Mouse (Mus musculus) hindbrain, embryonic 14.5 days (tissue): Measurements from ENCODE around the gene Gab2. TPM values are rescaled to one million over a fixed set of nuclear protein-coding genes. Genes with fewer than 3 reads are reported as not detected.
A peak's percentile ranks its signal among the peaks of the same experiment; 100 is the strongest.

Source experiments
- ATAC-seq: fragments of 200-750 bp; cut with Nextera tagmentation; 2 replicates; pipeline ENCODE4 v1.8.0; 2017; ENCODE audit warnings: moderate number of reproducible peaks, mild to moderate bottlenecking, moderate TSS enrichment, moderate library complexity; ENCODE audit not compliant: low FRiP score
- DNase-seq: peaks from one replicate; pipeline ENCODE4 v3.0.0-alpha.2; 2015; ENCODE audit warnings: low spot score
- H3K27ac ChIP-seq: fragments of 300-500 bp; sonication (generic); 2 replicates; pipeline ENCODE4 v1.5.1; 2014; ENCODE audit warnings: mild to moderate bottlenecking, moderate library complexity
- H3K27me3 ChIP-seq: fragments of 300-500 bp; sonication (generic); 2 replicates; pipeline ENCODE4 v1.6.1; 2014; ENCODE audit warnings: mild to moderate bottlenecking, low read length, mixed read lengths; ENCODE audit not compliant: control insufficient read depth, insufficient read depth
- H3K36me3 ChIP-seq: fragments of 300-500 bp; sonication (generic); replicated peaks from 2 replicates; pipeline ENCODE4 v1.6.1; 2014; ENCODE audit not compliant: control insufficient read depth, insufficient read depth
- H3K4me1 ChIP-seq: fragments of 300-500 bp; sonication (generic); replicated peaks from 2 replicates; pipeline ENCODE4 v1.6.1; 2014; ENCODE audit warnings: antibody characterized with exemption, low read length, mixed read lengths; ENCODE audit not compliant: control insufficient read depth, insufficient read depth
- H3K4me2 ChIP-seq: fragments of 300-500 bp; sonication (generic); replicated peaks from 2 replicates; pipeline ENCODE4 v1.6.1; 2014; ENCODE audit warnings: mild to moderate bottlenecking, moderate library complexity
- H3K4me3 ChIP-seq: fragments of 300-500 bp; sonication (generic); replicated peaks from 2 replicates; pipeline ENCODE4 v1.5.1; 2014; ENCODE audit warnings: mild to moderate bottlenecking, low read length
- H3K9ac ChIP-seq: fragments of 300-500 bp; sonication (generic); 2 replicates; pipeline ENCODE4 v1.6.1; 2014
- H3K9me3 ChIP-seq: fragments of 300-500 bp; sonication (generic); 2 replicates; pipeline ENCODE4 v1.6.1; 2016; ENCODE audit warnings: low read length; ENCODE audit not compliant: control insufficient read depth
- WGBS: fragments of 180-500 bp; shearing (Covaris S2); extraction: QIAGEN DNeasy Blood & Tissue Kit; methylation state at CpG from one replicate; pipeline ENCODE4 v1.1.7; 2014; 5-methylcytosine and 5-hydroxymethylcytosine counted together
- polyA plus RNA-seq: library from polyadenylated mRNA; unstranded; fragments of >200 nt; fragmentation: Nextera tagmentation; extraction: Ambion mirVana; gene quantifications from 2 replicates; pipeline ENCODE4 v1.2.1, GENCODE M21; 2014

Gab2 gene
- 19.4 and 20.7 TPM in 2 replicates for polyA plus RNA-seq

DNA sequence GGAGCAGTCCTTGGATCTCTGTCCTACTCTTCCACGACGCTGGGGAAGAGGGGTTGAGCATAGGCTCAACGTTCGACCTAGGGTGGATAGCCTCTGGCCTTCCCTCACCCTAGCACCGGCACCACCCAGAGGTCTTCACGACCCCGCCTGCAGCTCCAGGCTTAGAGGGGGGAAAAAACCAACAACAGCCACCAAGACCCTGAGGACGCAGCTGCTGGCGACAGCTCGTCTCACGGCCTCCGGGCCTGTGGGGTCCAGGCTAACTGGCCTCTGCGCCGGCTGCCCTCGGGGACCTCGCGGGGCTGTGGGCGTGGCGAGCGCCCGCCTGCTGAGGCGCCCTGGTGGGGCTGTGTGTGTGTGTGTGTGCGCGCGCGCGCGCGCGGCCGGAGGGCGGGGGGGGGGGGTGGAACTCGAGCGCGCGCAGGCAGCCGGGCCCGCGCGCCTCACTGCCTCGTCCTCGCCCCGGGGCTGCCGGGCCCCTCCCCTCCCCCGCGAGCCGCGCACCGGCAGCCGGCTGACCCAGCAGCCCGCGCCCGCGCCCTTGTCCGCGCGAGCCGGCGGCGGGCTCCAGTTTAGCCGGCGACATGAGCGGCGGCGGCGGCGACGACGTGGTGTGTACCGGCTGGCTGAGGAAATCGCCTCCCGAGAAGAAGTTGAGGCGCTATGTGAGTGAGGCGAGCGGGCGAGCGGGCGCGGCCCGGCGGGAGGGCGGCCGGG is at the start of gene Gab2:
TSS of gene Gab2 (plus strand) at position 345 of the 717 bp plus-strand sequence.
- peak within 1 kb of the TSS; percentile 87 for H3K27ac ChIP-seq
- peak within 1 kb of the TSS; percentile 95 for H3K4me3 ChIP-seq
- H3K9me3 ChIP-seq: no peaks in the 10 kb centered on the region
- peak; percentile 85 for ATAC-seq
- peaks cover 9% of the 10 kb centered on the region for H3K4me1 ChIP-seq
- WGBS: 0% methylated on average over 46 of the region's 83 CpGs
- H3K9ac ChIP-seq: peak within 1 kb of the TSS; percentile 93
- no peaks in the 10 kb centered on the region for H3K27me3 ChIP-seq
- H3K36me3 ChIP-seq: no peaks in the 10 kb centered on the region
- DNase-seq: peak; percentile 62
- H3K4me2 ChIP-seq: peak within 1 kb of the TSS; percentile 70

DNA sequence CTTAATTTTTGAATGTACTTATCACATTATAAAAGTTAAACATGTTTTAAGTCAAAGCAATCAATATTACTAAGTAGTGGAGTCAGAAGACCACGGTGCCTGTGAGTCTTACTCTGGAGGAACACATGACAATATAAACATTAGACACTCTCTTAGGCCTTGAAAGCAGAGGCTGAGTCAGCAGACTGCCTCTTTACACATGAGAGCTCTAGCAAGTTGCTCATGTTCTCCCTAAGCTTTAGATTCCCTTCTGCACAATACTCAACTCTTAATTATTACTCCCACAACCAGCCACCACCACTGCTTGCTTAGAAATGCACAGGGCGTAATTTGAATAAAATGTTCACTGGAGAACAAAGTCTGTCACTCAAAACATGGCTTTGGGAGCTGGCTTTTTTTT is 49.0 kb upstream of the Gab2 start:
- WGBS: 74% methylated on average over 2 of the region's 2 CpGs
- H3K9me3 ChIP-seq: no peaks in the 10 kb centered on the region
- no peaks in the 10 kb centered on the region for H3K4me1 ChIP-seq
- no peak for DNase-seq
- H3K27ac ChIP-seq: no peak overlapping the region
- no peak overlapping the region for H3K4me3 ChIP-seq
- H3K36me3 ChIP-seq: no peaks in the 10 kb centered on the region
- no peak overlapping the region for H3K9ac ChIP-seq
- no peak overlapping the region for H3K4me2 ChIP-seq
- ATAC-seq: no peak
- H3K27me3 ChIP-seq: no peaks in the 10 kb centered on the region

DNA sequence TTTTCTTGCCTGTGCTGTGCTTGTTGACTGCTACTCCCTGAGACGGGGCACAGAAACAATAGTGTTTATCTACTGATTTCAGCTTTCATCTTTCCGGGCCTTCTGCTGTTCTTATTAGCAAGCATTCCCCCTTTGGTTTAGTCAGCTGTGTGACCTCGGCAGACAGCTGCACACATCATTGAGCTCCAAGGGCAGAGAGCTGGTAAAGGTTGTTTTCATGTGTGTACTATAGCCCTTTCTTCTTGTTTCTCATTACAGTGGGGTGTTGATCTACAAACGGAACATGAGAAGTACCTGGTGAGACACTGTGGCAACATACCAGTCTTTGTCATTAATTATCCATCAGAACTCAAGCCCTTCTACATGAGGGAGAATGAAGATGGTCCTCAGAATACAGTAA is 41.7 kb upstream of the Gab2 start:
- H3K4me2 ChIP-seq: no peak overlapping the region
- ATAC-seq: no peak
- no peaks in the 10 kb centered on the region for H3K4me1 ChIP-seq
- no peak overlapping the region for H3K27ac ChIP-seq
- no peak for DNase-seq
- no peaks in the 10 kb centered on the region for H3K36me3 ChIP-seq
- H3K9ac ChIP-seq: no peak overlapping the region
- 72% methylated on average over 4 of the region's 4 CpGs for WGBS
- H3K27me3 ChIP-seq: no peaks in the 10 kb centered on the region
- no peaks in the 10 kb centered on the region for H3K9me3 ChIP-seq
- H3K4me3 ChIP-seq: no peak overlapping the region

DNA sequence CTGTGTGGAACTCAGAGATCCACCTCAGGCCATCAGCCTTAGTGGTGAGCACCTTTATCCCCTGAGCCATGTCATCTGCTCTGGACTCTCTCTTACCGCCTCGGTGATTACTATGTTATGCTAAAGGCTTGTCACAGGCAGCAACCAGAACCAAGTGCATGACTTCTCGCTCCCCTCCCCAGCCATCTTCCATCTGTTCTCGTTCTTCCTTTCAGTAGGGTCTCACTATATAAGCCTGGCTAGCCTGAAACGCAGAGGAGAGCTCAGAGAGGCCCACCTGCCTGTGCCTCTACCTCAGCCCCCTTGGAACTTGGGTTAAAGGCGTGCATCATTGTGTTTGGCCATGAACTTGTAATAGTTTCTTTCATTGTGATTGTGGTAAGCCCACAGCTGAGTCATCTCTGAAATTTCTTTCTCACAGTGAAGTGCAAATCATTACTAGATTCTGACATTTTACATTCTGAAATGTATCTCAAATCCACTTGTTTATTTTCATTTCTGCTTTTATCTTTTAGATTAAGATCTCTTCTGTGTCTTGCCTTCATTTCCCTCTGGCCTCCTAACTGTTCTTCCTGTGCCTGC is 39.4 kb upstream of the Gab2 start:
- ATAC-seq: no peak
- Histone ChIP-seq H3K9me3 (no peaks in the 10 kb centered on the region), H3K4me1 (no peaks in the 10 kb centered on the region), H3K4me2 (no peak overlapping the region), H3K36me3 (no peaks in the 10 kb centered on the region), H3K27ac (no peak overlapping the region), H3K27me3 (no peaks in the 10 kb centered on the region), H3K4me3 (no peak overlapping the region), H3K9ac (no peak overlapping the region)
- 91% methylated on average over 6 of the region's 6 CpGs for WGBS
- no peak for DNase-seq

DNA sequence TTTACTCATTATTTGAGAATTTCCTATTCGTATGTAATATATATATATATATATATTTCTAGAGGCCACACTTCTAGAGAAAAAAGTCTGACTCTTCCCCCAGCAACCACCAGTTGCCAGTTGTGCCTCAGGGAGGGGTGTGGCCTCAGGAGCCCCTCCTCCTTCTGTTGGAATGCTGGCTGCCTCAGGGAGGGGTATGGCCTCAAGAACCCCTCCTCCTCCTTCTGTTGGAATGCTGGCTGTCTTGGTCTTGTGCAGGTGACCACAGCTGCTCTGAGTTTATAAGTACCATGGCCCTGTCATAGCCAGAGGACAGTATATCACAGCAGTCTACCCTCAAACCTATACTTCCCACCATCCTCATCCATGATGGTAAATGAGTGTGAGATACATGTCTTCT is 38.4 kb upstream of the Gab2 start:
- no peak overlapping the region for H3K9ac ChIP-seq
- no peaks in the 10 kb centered on the region for H3K4me1 ChIP-seq
- H3K27me3 ChIP-seq: no peaks in the 10 kb centered on the region
- no peaks in the 10 kb centered on the region for H3K36me3 ChIP-seq
- no peaks in the 10 kb centered on the region for H3K9me3 ChIP-seq
- no peak overlapping the region for H3K4me3 ChIP-seq
- no peak for ATAC-seq
- H3K27ac ChIP-seq: no peak overlapping the region
- H3K4me2 ChIP-seq: no peak overlapping the region
- WGBS: 93% methylated on average over 1 of the region's 1 CpGs
- DNase-seq: no peak

DNA sequence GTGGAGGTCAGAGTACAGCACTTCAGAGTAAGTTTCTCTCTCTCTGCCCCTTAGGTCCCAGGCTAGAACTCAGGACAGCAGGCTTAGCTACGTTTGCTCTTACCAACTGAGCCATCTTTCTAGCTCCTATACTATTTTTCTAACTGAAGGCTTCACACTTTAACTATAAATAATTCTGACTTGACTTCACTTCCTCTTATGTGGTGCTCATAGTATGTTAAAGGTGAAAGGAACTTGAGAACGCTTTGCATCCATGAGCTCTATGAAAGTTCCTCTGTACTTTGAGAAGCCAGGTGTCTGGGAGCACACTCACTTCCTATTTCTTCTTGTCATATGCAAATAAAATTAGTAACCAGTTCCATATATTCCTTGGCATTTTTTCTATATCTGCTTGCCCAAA is 20.4 kb upstream of the Gab2 start:
- Histone ChIP-seq H3K9me3 (no peaks in the 10 kb centered on the region), H3K27me3 (no peaks in the 10 kb centered on the region), H3K4me2 (no peak overlapping the region), H3K4me3 (no peak overlapping the region), H3K4me1 (no peaks in the 10 kb centered on the region), H3K27ac (no peak overlapping the region), H3K36me3 (no peaks in the 10 kb centered on the region; the same call in 1 of the 2 replicates), H3K9ac (no peak overlapping the region)
- WGBS: 95% methylated on average over 2 of the region's 2 CpGs
- ATAC-seq (no peak), DNase-seq (no peak)

DNA sequence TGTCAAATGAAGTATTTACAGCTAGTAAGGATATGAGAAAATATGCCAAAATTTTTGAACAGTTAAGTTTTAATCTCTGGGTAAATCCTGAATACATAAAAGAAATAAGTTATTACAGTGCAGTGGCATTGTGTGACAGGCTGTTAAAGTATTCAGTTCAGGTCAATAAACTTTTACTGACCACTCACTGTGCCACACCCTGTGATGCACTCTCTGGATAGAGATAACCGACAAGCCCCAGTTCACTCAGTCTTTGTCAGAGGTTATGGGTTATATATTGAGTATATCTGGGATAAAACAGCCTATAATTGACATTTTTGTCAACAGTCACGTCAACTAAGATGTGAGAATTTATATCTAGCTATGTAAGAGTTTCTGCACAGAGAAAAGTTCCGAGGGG is 9.9 kb upstream of the Gab2 start:
- Histone ChIP-seq H3K4me3 (no peak overlapping the region), H3K4me2 (no peak overlapping the region), H3K36me3 (no peaks in the 10 kb centered on the region), H3K27me3 (no peaks in the 10 kb centered on the region), H3K4me1 (no peaks in the 10 kb centered on the region), H3K27ac (no peak overlapping the region), H3K9me3 (no peaks in the 10 kb centered on the region), H3K9ac (no peak overlapping the region)
- DNase-seq: no peak
- ATAC-seq: no peak
- WGBS: 91% methylated on average over 3 of the region's 3 CpGs

DNA sequence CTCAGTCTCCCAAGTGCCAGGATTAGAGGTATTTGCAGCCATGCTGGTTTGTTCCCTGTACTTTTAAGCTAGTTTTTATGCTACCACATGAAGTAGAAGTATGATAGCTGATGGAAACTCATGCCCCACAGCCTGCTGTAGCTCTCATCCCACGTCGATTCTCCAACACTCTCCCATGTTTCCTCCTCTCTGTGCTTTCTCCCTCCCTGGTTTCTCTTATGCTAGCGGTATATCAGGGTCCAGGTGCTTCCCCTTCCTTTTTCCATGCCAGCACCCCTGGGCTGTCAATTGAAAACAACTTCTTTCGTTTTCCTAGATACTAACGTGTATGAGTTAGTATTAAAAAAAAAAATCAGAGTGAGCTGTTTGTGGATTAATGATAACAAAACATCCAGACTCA is 9.3 kb upstream of the Gab2 start:
- Histone ChIP-seq H3K27ac (no peak overlapping the region), H3K36me3 (no peaks in the 10 kb centered on the region), H3K9me3 (no peaks in the 10 kb centered on the region), H3K27me3 (no peaks in the 10 kb centered on the region), H3K9ac (no peak overlapping the region), H3K4me1 (no peaks in the 10 kb centered on the region), H3K4me3 (no peak overlapping the region), H3K4me2 (no peak overlapping the region)
- DNase-seq (no peak), ATAC-seq (no peak)
- WGBS: 92% methylated on average over 5 of the region's 5 CpGs

DNA sequence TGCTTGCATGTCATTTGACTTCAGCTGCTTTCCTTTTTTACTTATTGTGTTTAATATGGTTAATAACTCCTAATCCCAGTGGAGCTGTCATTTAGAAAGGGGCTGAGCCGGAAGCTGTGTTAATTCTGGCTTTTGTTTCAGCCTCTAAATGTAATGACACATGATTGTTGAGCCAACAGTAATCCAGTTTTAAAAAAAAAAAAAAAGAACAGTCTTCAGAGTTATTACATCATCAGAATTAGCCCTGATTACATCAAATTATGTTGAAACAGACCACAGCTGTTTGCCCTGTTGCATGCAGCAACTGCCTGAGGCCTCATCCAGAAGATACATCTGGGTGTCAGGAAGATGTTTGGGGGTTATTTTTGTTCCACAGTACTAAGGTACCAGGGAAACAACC is 6.4 kb upstream of the Gab2 start:
- no peak overlapping the region for H3K9ac ChIP-seq
- DNase-seq: no peak
- H3K9me3 ChIP-seq: no peaks in the 10 kb centered on the region
- no peaks in the 10 kb centered on the region for H3K36me3 ChIP-seq
- WGBS: 49% methylated on average over 1 of the region's 1 CpGs
- H3K4me1 ChIP-seq: no peaks in the 10 kb centered on the region
- no peak overlapping the region for H3K4me2 ChIP-seq
- no peak overlapping the region for H3K27ac ChIP-seq
- no peak overlapping the region for H3K4me3 ChIP-seq
- H3K27me3 ChIP-seq: no peaks in the 10 kb centered on the region
- no peak for ATAC-seq
